Mouse (Mus musculus) lung, adult 18-20 months (tissue): ENCODE measurements at regions not wholly inside any gene's neighbourhood (a gene's known extent, or its start where the extent isn't known, plus 50 kb on each side); places are given as distances from the start of the nearest gene placed in this dataset.

ENCODE experiments used
- DNase-seq, 2 experiments: peaks; one replicate each; pipeline ENCODE4 v3.0.0; 2022; ENCODE audit warnings: mixed read lengths in 2 of 2

GRCm38 (mm10) chr3:39592349-39593117 is 705.8 kb downstream of the Fat4 start:
- no peak for DNase-seq

- DNase-seq = no peak
Observed at GRCm38 (mm10) chr3:39609937-39610336, 723.2 kb downstream of the Fat4 start.

- no peak for DNase-seq
Observed at GRCm38 (mm10) chr3:39612408-39612807, 725.7 kb downstream of the Fat4 start.

GRCm38 (mm10) chr3:39637924-39638323 is 751.2 kb downstream of the Fat4 start:
- no peak for DNase-seq

GRCm38 (mm10) chr3:39643194-39643593 is 756.5 kb downstream of the Fat4 start:
- no peak for DNase-seq

- DNase-seq = no peak
Observed at GRCm38 (mm10) chr3:39666817-39667216, 780.1 kb downstream of the Fat4 start.

GRCm38 (mm10) chr3:39669145-39669544 is 782.4 kb downstream of the Fat4 start:
- DNase-seq = no peak

- DNase-seq = no peak
Observed at GRCm38 (mm10) chr3:39673997-39674396, 787.3 kb downstream of the Fat4 start.

- DNase-seq = peak; percentile 4 to 18
Observed at GRCm38 (mm10) chr3:39674927-39675326, 788.2 kb downstream of the Fat4 start.

GRCm38 (mm10) chr3:39705610-39706009 is 818.9 kb downstream of the Fat4 start:
- no peak for DNase-seq

- no peak for DNase-seq
Observed at GRCm38 (mm10) chr3:39712795-39713709, 818.0 kb upstream of the Intu start.

GRCm38 (mm10) chr3:39714056-39714592 is 817.0 kb upstream of the Intu start:
- DNase-seq = no peak

- peak; percentile 29 to 51 for DNase-seq
Observed at GRCm38 (mm10) chr3:39718946-39719545, 812.0 kb upstream of the Intu start.

GRCm38 (mm10) chr3:39725755-39726154 is 805.3 kb upstream of the Intu start:
- no peak for DNase-seq

GRCm38 (mm10) chr3:39736639-39737038 is 794.4 kb upstream of the Intu start:
- no peak for DNase-seq

GRCm38 (mm10) chr3:39745947-39746346 is 785.1 kb upstream of the Intu start:
- DNase-seq = no peak

GRCm38 (mm10) chr3:39768981-39769568 is 762.0 kb upstream of the Intu start:
- no peak for DNase-seq

- DNase-seq = no peak
Observed at GRCm38 (mm10) chr3:39776278-39777039, 754.6 kb upstream of the Intu start.

GRCm38 (mm10) chr3:39779690-39780218 is 751.3 kb upstream of the Intu start:
- no peak for DNase-seq

GRCm38 (mm10) chr3:39780270-39780669 is 750.8 kb upstream of the Intu start:
- no peak for DNase-seq

GRCm38 (mm10) chr3:39784901-39785300 is 746.2 kb upstream of the Intu start:
- no peak for DNase-seq

- DNase-seq = no peak
Observed at GRCm38 (mm10) chr3:39809586-39809985, 721.5 kb upstream of the Intu start.
